Mouse (Mus musculus) liver, embryonic 16.5 days (tissue): ENCODE measurements around the gene Zkscan14. TPM values are rescaled to one million over a fixed set of nuclear protein-coding genes. Genes with fewer than 3 reads are reported as not detected.
"Not testable (repeated sequence)": the region's sequence is repeated elsewhere in the genome, so short reads cannot be mapped to it uniquely, and the experiment has no call there.

Experiments used
- ATAC-seq: fragments of 200-750 bp; cut with Nextera tagmentation; 2 replicates; pipeline ENCODE4 v1.8.0; 2017; ENCODE audit warnings: low read depth, mild to moderate bottlenecking, moderate number of reproducible peaks, moderate library complexity
- H3K27ac ChIP-seq: fragments of 300-500 bp; sonication (generic); 2 replicates; pipeline ENCODE4 v1.5.1; 2014; ENCODE audit warnings: mild to moderate bottlenecking, low read length
- H3K27me3 ChIP-seq: fragments of 300-500 bp; sonication (generic); 2 replicates; pipeline ENCODE4 v1.6.1; 2014; ENCODE audit warnings: low read depth, low read length, mixed read lengths; ENCODE audit not compliant: control insufficient read depth, insufficient read depth
- H3K36me3 ChIP-seq: fragments of 300-500 bp; sonication (generic); 2 replicates; pipeline ENCODE4 v1.6.1; 2014; ENCODE audit warnings: mild to moderate bottlenecking; ENCODE audit not compliant: control insufficient read depth, insufficient read depth
- H3K4me1 ChIP-seq: fragments of 300-500 bp; sonication (generic); 2 replicates; pipeline ENCODE4 v1.6.1; 2014; ENCODE audit warnings: low read depth, low read length, mixed read lengths; ENCODE audit not compliant: control insufficient read depth
- H3K4me2 ChIP-seq: fragments of 300-500 bp; sonication (generic); 2 replicates; pipeline ENCODE4 v1.6.1; 2014; ENCODE audit warnings: low read depth, low read length, mixed read lengths
- H3K4me3 ChIP-seq: fragments of 300-500 bp; sonication (generic); 2 replicates; pipeline ENCODE4 v1.5.1; 2014; ENCODE audit warnings: low read depth, mild to moderate bottlenecking, low read length
- H3K9ac ChIP-seq: fragments of 300-500 bp; sonication (generic); 2 replicates; pipeline ENCODE4 v1.6.1; 2014; ENCODE audit warnings: low read depth, low read length
- H3K9me3 ChIP-seq: fragments of 300-500 bp; sonication (generic); replicated peaks from 2 replicates; pipeline ENCODE4 v1.6.1; 2016; ENCODE audit warnings: low read length; ENCODE audit not compliant: control insufficient read depth
- WGBS: fragments of 180-500 bp; shearing (Covaris S2); extraction: QIAGEN DNeasy Blood & Tissue Kit; methylation state at CpG from one replicate; pipeline ENCODE4 v1.1.7; 2014; ENCODE audit not compliant: insufficient replicate concordance; 5-methylcytosine and 5-hydroxymethylcytosine counted together
- polyA plus RNA-seq: library from polyadenylated mRNA; unstranded; fragments of >200 nt; fragmentation: Nextera tagmentation; extraction: Ambion mirVana; gene quantifications from 2 replicates; pipeline ENCODE4 v1.2.1, GENCODE M21; 2015

The Zkscan14 gene
- polyA plus RNA-seq, result 6.9 and 7.9 TPM in 2 replicates

DNA sequence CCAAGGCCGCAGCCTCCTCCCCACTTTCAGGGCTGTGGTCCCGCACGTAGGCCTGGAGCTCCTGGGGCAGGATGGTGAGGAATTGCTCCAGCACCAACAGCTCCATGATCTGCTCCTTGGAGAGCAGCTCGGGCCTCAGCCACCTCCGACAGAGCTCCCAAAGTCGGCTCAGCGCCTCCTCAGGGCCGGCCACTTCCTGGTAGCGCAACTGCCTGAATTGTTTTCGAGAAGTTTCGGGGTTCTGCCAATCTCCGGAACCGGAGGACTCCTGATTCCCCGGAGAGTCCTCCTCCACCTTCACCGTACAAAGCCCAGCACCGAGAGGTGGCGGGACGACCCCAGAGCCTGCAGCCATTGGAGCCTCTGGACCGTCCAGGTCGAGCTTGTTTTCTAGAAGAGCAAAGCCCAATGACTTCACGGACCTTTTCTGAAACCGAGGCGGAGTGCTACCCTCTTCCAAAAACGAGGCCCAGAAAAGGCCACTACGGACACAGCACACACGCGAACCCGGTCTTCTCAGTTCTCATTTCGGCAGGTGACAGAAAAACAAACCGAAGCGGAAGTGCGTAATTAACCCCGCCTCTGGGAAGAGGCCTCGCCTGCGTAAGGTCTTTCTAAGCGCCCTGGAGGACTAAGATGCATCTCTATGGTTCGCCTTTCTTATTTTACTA lies at the start of gene Zkscan14:
TSS of gene Zkscan14 (minus strand) at position 548 of the 671 bp plus-strand sequence.
- Histone ChIP-seq H3K27me3 (no peaks in the 10 kb centered on the region), H3K36me3 (no peaks in the 10 kb centered on the region), H3K4me1 (peaks cover 30% of the 10 kb centered on the region), H3K27ac (peak within 1 kb of the TSS; percentile 91), H3K4me3 (peak within 1 kb of the TSS; percentile 98), H3K9ac (peak within 1 kb of the TSS; percentile 92), H3K9me3 (no peaks in the 10 kb centered on the region), H3K4me2 (peak within 1 kb of the TSS; percentile 81)
- ATAC-seq, result peak; percentile 27
- WGBS, result under 1% methylated on average over 37 of the region's 37 CpGs

DNA sequence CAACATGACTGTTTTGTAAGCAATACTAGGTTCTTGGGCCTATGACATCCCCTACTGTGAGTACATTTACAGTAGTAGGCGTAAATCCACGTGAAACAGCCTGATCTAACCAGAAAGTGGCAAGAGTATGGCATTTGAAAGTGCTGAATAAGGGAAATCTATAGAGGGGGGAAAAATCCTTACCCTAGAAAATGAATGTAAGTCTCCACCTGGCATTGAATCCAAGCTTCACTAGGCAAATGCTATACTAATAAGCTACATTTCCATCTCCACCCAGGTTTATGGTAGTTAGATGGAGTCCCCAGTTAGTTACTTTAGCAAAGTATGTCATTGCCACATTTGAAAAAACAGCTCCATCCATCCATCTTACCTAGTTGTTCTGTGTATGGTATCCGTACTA lies 47.9 kb upstream of the Zkscan14 start:
- Histone ChIP-seq H3K27me3 (no peaks in the 10 kb centered on the region), H3K4me1 (no peaks in the 10 kb centered on the region), H3K36me3 (peaks cover 10% of the 10 kb centered on the region), H3K4me2 (no peak overlapping the region), H3K9me3 (no peaks in the 10 kb centered on the region), H3K27ac (no peak overlapping the region), H3K4me3 (no peak overlapping the region), H3K9ac (no peak overlapping the region)
- 82% methylated on average over 3 of the region's 3 CpGs for WGBS
- no peak for ATAC-seq

- Histone ChIP-seq H3K9me3 (no peaks in the 10 kb centered on the region), H3K9ac (no peak overlapping the region), H3K27ac (no peak overlapping the region), H3K36me3 (peaks cover 36% of the 10 kb centered on the region), H3K4me2 (no peak overlapping the region), H3K4me1 (peaks cover 17% of the 10 kb centered on the region), H3K27me3 (no peaks in the 10 kb centered on the region), H3K4me3 (no peak overlapping the region)
- no peak for ATAC-seq
Measured at GRCm38 (mm10) chr5:145234636-145235035, 33.0 kb upstream of the Zkscan14 start.

DNA sequence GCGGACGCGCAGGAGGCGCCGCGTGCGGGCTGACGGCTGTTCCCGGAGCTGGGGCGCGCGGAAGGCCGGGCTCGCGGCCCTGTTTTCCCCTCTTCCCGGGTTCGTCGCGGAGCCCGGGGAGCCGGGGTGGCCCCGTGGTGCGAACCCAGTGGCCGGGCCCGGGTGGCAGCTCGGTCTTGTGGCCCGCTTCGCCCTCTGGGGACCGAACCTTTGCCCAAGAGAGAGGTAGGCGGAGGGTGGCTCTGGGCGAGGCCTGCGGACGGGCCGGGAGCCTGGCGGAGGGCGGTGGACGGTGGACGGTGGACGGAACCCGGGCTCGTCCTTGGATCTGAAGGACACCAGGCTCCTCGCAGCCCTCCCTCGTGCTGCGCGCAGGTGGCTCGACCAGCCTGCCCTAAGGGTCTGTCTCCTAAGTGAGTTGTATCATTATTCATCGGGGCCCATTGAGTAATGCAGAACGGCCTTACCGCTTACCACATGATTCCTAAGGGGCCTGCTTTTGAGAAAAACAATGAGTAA lies 30.3 kb upstream of the Zkscan14 start:
- Histone ChIP-seq H3K36me3 (peaks cover 26% of the 10 kb centered on the region), H3K27me3 (no peaks in the 10 kb centered on the region), H3K9ac (peak overlapping the region; percentile 97), H3K4me2 (peak overlapping the region; percentile 84), H3K4me3 (peak overlapping the region; percentile 97), H3K4me1 (peaks cover 17% of the 10 kb centered on the region), H3K27ac (peak overlapping the region; percentile 98), H3K9me3 (no peaks in the 10 kb centered on the region)
- WGBS, result under 1% methylated on average over 49 of the region's 49 CpGs
- peak; percentile 49 for ATAC-seq

DNA sequence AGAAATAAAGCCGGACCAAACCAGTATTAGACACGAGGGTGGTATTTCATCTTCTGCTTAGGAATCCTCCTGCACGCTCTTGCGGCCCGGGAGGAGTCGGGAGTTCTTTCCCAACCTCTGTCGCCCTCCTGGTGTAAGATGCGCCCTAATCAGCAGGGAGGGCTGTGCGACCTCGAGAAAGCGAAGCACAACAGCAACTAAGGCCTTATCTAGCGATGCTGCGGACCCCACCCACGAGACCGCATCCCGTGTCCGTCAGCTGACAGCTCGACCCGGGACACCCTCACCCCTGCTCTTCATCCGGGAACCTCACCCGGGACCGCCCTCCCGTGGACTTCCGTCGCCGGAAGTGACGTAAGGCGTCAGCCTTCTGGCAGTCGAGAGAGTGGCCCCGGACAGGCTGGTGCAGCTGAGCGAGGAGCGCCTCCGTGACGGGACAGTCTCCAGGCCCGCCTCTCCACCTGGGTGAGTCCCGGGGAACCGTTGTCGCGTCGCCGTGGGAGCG lies 29.8 kb upstream of the Zkscan14 start, which contains the start of gene Zfp655:
TSS of gene Zfp655 (plus strand) at position 349 of the 505 bp plus-strand sequence.
- under 1% methylated on average over 42 of the region's 42 CpGs for WGBS

DNA sequence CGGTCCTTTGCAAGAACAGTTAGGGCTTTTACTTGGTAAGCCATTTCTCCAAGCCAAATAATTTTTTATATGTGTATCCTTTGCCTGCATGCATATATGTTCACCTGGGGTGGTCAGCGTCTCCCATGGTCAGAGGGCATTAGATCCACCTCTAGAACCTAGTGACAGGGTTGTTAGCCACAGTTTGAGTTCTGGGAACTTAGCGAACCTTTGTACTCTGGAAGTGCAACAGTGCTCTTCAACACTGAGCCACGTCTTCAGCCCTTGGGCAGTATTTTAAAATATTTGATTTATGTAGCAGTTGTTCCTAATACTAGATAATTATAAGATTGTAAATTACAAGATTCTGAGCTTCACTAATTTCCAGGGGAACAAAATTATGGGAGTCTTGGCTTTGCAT lies 29.0 kb upstream of the Zkscan14 start:
- H3K9me3 ChIP-seq, result no peaks in the 10 kb centered on the region
- H3K36me3 ChIP-seq, result peaks cover 22% of the 10 kb centered on the region
- peak overlapping the region; percentile 84 for H3K4me2 ChIP-seq
- H3K4me3 ChIP-seq, result no peak overlapping the region; the same call in 1 of the 2 replicates
- H3K4me1 ChIP-seq, result peaks cover 17% of the 10 kb centered on the region
- 76% methylated on average over 4 of the region's 4 CpGs for WGBS
- H3K9ac ChIP-seq, result peak overlapping the region; percentile 97
- no peaks in the 10 kb centered on the region for H3K27me3 ChIP-seq
- no peak for ATAC-seq
- H3K27ac ChIP-seq, result peak overlapping the region; percentile 98

More for the DNA sequence above, 29.8 kb upstream of the Zkscan14 start, which contains the start of gene Zfp655:
- Histone ChIP-seq H3K4me2 (peak within 1 kb of the TSS; percentile 84), H3K9me3 (no peaks in the 10 kb centered on the region), H3K4me1 (peaks cover 17% of the 10 kb centered on the region), H3K9ac (peak within 1 kb of the TSS; percentile 97), H3K27ac (peak within 1 kb of the TSS; percentile 98), H3K4me3 (peak within 1 kb of the TSS; percentile 97), H3K27me3 (no peaks in the 10 kb centered on the region), H3K36me3 (peaks cover 24% of the 10 kb centered on the region)
- ATAC-seq, result peak; percentile 98

GRCm38 (mm10) chr5:145229283-145229682 lies 27.6 kb upstream of the Zkscan14 start:
- peaks cover 17% of the 10 kb centered on the region for H3K4me1 ChIP-seq
- H3K4me3 ChIP-seq, H3K27ac ChIP-seq, ATAC-seq, H3K4me2 ChIP-seq, H3K36me3 ChIP-seq, H3K9ac ChIP-seq, H3K27me3 ChIP-seq, H3K9me3 ChIP-seq: not testable (repeated sequence)
- WGBS, result 73% methylated on average over 6 of the region's 6 CpGs

DNA sequence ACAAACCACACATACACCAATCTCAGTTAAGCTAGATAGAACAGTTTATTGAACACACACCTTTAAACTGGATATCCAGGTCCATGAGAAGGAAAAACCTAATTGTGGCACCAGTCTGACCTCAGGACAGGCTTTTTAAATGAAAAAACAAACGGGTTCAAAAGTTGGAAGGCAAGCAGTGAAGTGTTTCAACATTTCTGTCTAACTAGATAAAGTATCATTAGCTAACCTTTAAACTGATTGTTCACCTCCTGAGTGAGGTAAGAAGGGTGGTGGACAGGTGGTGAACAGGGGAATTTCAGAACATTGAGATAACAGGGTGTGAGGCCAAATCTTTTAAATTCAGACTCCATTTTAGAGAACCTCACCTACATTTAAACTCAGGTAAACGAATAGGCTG lies 24.8 kb upstream of the Zkscan14 start:
- H3K36me3 ChIP-seq, result peaks cover 4% of the 10 kb centered on the region; the same call in 1 of the 2 replicates

DNA sequence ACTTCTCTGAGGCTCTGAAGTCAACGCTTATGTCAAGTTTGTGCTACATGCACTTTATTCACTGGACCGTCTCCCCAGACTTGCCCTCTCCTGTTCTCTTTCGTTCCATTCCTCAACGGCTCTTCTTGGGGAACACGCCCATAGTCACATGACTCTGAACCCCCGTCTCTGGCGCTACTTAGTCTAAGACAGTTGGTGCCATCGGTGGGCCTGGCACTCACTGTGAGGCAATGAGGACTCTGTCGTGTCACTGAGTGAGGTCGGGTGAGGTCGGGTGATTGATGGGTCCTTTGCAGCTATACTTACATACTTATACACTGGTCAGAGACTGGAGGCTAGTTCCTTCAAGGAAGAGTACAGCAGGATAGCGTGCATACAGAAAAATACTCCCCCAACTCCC lies 21.7 kb upstream of the Zkscan14 start:
- peaks cover 19% of the 10 kb centered on the region; the same call in 1 of the 2 replicates for H3K36me3 ChIP-seq
- no peak overlapping the region for H3K4me2 ChIP-seq
- H3K4me3 ChIP-seq, result no peak overlapping the region
- H3K9me3 ChIP-seq, result no peaks in the 10 kb centered on the region
- H3K27me3 ChIP-seq, result no peaks in the 10 kb centered on the region
- H3K27ac ChIP-seq, result peak overlapping the region; percentile 14; the same call in 1 of the 2 replicates
- 74% methylated on average over 12 of the region's 12 CpGs for WGBS
- H3K9ac ChIP-seq, result no peak overlapping the region
- H3K4me1 ChIP-seq, result peaks cover 3% of the 10 kb centered on the region
- ATAC-seq, result no peak

More for the DNA sequence above, 24.8 kb upstream of the Zkscan14 start:
- Histone ChIP-seq H3K4me1 (peaks cover 11% of the 10 kb centered on the region), H3K27ac (no peak overlapping the region), H3K27me3 (no peaks in the 10 kb centered on the region), H3K9me3 (no peaks in the 10 kb centered on the region), H3K4me3 (no peak overlapping the region), H3K9ac (no peak overlapping the region), H3K4me2 (no peak overlapping the region)
- ATAC-seq, result no peak
- WGBS, result 44% methylated on average over 2 of the region's 2 CpGs
